Mouse (Mus musculus) liver, embryonic 15.5 days (tissue): ENCODE data around the gene Fnbp1. TPM values are rescaled to one million over a fixed set of nuclear protein-coding genes. Genes with fewer than 3 reads are reported as not detected.

Experiments
- ATAC-seq: fragments of 200-750 bp; cut with Nextera tagmentation; 2 replicates; pipeline ENCODE4 v1.8.0; 2017; ENCODE audit warnings: moderate number of reproducible peaks, mild to moderate bottlenecking, moderate library complexity; ENCODE audit not compliant: insufficient read depth
- H3K27ac ChIP-seq: fragments of 300-500 bp; sonication (generic); replicated peaks from 2 replicates; pipeline ENCODE4 v1.5.1; 2015; ENCODE audit warnings: mild to moderate bottlenecking, inconsistent platforms
- H3K27me3 ChIP-seq: fragments of 300-500 bp; sonication (generic); 2 replicates; pipeline ENCODE4 v1.6.1; 2015; ENCODE audit warnings: mild to moderate bottlenecking, inconsistent platforms
- H3K36me3 ChIP-seq: fragments of 300-500 bp; sonication (generic); replicated peaks from 2 replicates; pipeline ENCODE4 v1.6.1; 2015; ENCODE audit warnings: moderate library complexity, mild to moderate bottlenecking, inconsistent platforms
- H3K4me1 ChIP-seq: fragments of 300-500 bp; sonication (generic); replicated peaks from 2 replicates; pipeline ENCODE4 v1.6.1; 2015; ENCODE audit warnings: inconsistent platforms
- H3K4me2 ChIP-seq: fragments of 300-500 bp; sonication (generic); 2 replicates; pipeline ENCODE4 v1.6.1; 2015; ENCODE audit warnings: moderate library complexity, mild to moderate bottlenecking, inconsistent platforms
- H3K4me3 ChIP-seq: fragments of 300-500 bp; sonication (generic); replicated peaks from 2 replicates; pipeline ENCODE4 v1.5.1; 2015; ENCODE audit warnings: mild to moderate bottlenecking, inconsistent platforms
- H3K9ac ChIP-seq: fragments of 300-500 bp; sonication (generic); 2 replicates; pipeline ENCODE4 v1.6.1; 2015; ENCODE audit warnings: moderate library complexity, mild to moderate bottlenecking, inconsistent platforms
- H3K9me3 ChIP-seq: fragments of 300-500 bp; sonication (generic); replicated peaks from 2 replicates; pipeline ENCODE4 v1.6.1; 2016; ENCODE audit warnings: inconsistent platforms
- WGBS: fragments of 180-500 bp; shearing (Covaris S2); methylation state at CpG from one replicate; pipeline ENCODE4 v1.1.7; 2015; ENCODE audit warnings: mixed read lengths; ENCODE audit not compliant: insufficient replicate concordance; 5-methylcytosine and 5-hydroxymethylcytosine counted together
- polyA plus RNA-seq: library from polyadenylated mRNA; unstranded; fragments of >200 nt; fragmentation: Nextera tagmentation; extraction: Ambion mirVana; gene quantifications from 2 replicates; pipeline ENCODE4 v1.2.1, GENCODE M21; 2015

Fnbp1 gene
- polyA plus RNA-seq, 1 experiment from 2014 or later, result 5.1 TPM

- H3K4me2 ChIP-seq, result no peak overlapping the region
- H3K9me3 ChIP-seq, result no peaks in the 10 kb centered on the region
- ATAC-seq, result no peak
- H3K9ac ChIP-seq, result no peak overlapping the region
- H3K27me3 ChIP-seq, result no peaks in the 10 kb centered on the region
- peak overlapping the region; percentile 24; the same call in 1 of the 2 replicates for H3K27ac ChIP-seq
- H3K4me3 ChIP-seq, result no peak overlapping the region
- WGBS, result 26% methylated on average over 2 of the region's 2 CpGs
- H3K4me1 ChIP-seq, result peaks cover 29% of the 10 kb centered on the region
- H3K36me3 ChIP-seq, result no peaks in the 10 kb centered on the region
Measured at GRCm38 (mm10) chr2:31124694-31125093, 17.1 kb downstream of the Fnbp1 start.

DNA sequence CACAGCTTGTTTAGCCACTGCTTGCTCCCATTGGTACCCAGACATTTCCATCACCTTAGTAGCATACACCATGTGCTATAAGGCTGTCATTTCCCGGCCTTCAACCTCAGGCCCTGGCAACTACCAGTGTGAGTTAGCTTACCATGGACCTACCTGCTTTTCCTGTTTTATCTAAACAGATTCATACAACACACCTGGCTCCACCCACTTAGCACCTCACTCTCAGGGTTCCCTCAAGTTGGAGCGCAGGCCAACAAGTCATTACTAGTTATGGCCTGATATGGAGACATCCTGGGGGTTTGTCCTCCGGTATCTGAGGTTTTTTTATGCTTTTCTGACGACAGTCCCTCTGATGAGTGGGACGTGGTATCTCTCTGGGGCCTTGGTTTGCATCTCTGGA is 18.3 kb downstream of the Fnbp1 start:
- no peak overlapping the region for H3K27ac ChIP-seq
- H3K4me1 ChIP-seq, result peaks cover 29% of the 10 kb centered on the region

DNA sequence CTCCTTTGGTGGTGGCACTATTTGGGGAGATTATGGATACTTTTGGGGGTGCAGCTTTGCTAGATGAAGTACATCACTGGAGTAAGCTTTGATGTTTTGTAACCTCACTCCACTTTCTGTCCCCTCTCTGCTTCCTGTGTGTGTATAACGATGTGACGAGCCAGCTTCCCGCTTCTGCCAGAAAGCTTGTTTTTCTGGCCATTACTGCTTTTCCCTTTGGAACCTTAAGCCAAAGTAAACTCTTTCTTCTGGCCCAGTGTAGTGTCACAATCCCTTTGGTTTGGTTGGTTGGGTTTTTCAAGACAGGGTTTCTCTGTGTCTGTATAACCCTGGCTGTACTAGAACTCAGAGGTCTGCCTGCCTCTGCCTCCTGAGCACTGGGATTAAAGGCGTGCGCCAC is 19.0 kb downstream of the Fnbp1 start:
- no peak overlapping the region for H3K9ac ChIP-seq
- H3K9me3 ChIP-seq, result no peaks in the 10 kb centered on the region
- no peak overlapping the region for H3K4me3 ChIP-seq
- no peak for ATAC-seq
- no peaks in the 10 kb centered on the region for H3K27me3 ChIP-seq
- H3K27ac ChIP-seq, result no peak overlapping the region
- no peaks in the 10 kb centered on the region for H3K36me3 ChIP-seq
- H3K4me1 ChIP-seq, result peaks cover 23% of the 10 kb centered on the region
- no peak overlapping the region for H3K4me2 ChIP-seq
- 85% methylated on average over 5 of the region's 5 CpGs for WGBS

More for the DNA sequence above, 18.3 kb downstream of the Fnbp1 start:
- Histone ChIP-seq H3K9ac (no peak overlapping the region), H3K4me2 (no peak overlapping the region), H3K9me3 (no peaks in the 10 kb centered on the region), H3K36me3 (no peaks in the 10 kb centered on the region), H3K27me3 (no peaks in the 10 kb centered on the region), H3K4me3 (no peak overlapping the region)
- 63% methylated on average over 5 of the region's 5 CpGs for WGBS
- no peak for ATAC-seq

GRCm38 (mm10) chr2:31121131-31121693 is 20.6 kb downstream of the Fnbp1 start:
- Histone ChIP-seq H3K27ac (no peak overlapping the region), H3K4me3 (no peak overlapping the region), H3K27me3 (no peaks in the 10 kb centered on the region), H3K9me3 (no peaks in the 10 kb centered on the region), H3K4me2 (no peak overlapping the region), H3K4me1 (peaks cover 30% of the 10 kb centered on the region), H3K36me3 (no peaks in the 10 kb centered on the region), H3K9ac (no peak overlapping the region)
- WGBS, result 71% methylated on average over 7 of the region's 7 CpGs
- no peak for ATAC-seq

DNA sequence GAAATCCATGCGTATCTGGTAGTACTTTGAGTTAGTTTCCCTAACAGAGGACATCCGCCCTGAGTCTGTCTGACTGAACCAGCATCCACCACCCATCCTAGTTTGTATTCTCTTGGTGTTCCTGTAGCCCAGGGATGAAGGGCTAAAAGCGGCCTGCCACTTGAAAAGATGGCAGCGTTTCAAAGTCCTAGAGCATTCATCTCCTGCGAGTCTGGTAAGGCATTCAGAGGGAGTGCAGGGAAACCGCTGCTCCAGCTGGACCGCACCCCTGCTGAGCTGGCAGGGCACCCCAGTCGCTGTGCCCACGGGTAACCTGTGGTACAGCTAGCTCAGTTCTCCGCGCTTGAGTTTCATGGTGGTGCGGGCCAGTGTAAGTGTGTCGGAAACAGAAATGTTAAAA is 22.0 kb downstream of the Fnbp1 start:
- peaks cover 36% of the 10 kb centered on the region for H3K4me1 ChIP-seq
- no peaks in the 10 kb centered on the region for H3K36me3 ChIP-seq
- no peak overlapping the region for H3K27ac ChIP-seq
- H3K27me3 ChIP-seq, result no peaks in the 10 kb centered on the region
- WGBS, result 74% methylated on average over 13 of the region's 13 CpGs
- H3K9me3 ChIP-seq, result no peaks in the 10 kb centered on the region
- no peak overlapping the region for H3K4me3 ChIP-seq
- ATAC-seq, result no peak
- H3K4me2 ChIP-seq, result no peak overlapping the region
- no peak overlapping the region for H3K9ac ChIP-seq

DNA sequence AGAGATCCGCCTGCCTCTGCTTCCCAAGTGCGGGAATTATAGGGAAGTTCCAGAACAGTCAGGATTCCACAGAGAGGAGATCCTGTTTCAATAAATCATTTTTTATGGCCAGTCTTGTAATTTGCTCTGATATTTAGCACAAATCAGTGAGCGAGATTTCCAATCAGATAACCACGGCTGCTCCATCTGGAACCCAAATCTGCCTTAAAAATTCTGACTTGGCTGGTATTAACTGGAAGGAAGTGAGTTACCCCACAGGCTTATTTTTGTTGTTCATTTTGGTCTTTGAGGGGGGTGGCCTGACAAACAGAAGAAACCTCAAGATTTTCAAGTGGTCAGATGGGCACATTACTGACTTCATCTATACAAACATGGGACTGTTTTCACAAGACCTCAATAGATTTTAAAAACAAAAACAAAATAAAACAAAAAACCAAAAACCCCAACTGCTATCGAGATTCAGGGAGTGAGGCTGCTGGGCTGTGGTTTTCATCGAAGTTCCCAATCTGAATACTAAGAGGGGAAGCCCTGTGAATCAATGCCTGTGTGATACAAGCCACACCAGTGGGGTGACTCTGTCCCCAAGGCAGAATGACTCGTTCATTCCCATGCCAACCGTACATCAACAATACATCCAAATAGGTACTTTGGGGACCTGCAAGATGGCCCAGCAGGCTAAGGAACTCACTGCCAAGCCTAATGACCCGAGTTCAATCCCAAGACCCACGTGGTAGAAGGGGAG is 23.0 kb downstream of the Fnbp1 start:
- Histone ChIP-seq H3K4me1 (peaks cover 39% of the 10 kb centered on the region), H3K27me3 (no peaks in the 10 kb centered on the region), H3K9me3 (no peaks in the 10 kb centered on the region), H3K4me3 (no peak overlapping the region), H3K4me2 (no peak overlapping the region), H3K27ac (no peak overlapping the region), H3K9ac (no peak overlapping the region), H3K36me3 (no peaks in the 10 kb centered on the region)
- WGBS, result 53% methylated on average over 10 of the region's 10 CpGs
- no peak for ATAC-seq

DNA sequence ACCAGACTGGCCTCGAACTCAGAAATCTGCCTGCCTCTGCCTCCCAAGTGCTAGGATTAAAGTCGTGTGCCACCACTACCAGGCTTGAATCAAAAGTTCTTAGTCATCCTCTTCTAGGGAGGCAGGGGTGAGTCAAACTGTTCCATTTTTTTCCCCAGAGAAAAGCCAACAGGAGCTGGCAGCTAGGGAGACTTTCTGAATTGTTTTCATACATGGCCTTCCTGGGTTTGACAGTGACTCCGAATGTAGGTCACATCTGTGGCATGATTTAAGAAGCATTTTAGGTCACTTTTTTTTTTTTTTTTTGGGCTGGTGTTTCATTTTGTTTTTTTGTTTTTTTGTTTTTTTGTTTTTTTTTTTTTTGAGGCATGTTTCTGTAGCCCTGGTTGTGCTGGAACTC is 23.6 kb downstream of the Fnbp1 start:
- ATAC-seq, result no peak
- Histone ChIP-seq H3K36me3 (no peaks in the 10 kb centered on the region), H3K9me3 (no peaks in the 10 kb centered on the region), H3K27me3 (no peaks in the 10 kb centered on the region), H3K4me2 (no peak overlapping the region), H3K4me3 (no peak overlapping the region), H3K9ac (no peak overlapping the region), H3K27ac (no peak overlapping the region), H3K4me1 (peaks cover 39% of the 10 kb centered on the region)
- WGBS, result 61% methylated on average over 3 of the region's 3 CpGs

GRCm38 (mm10) chr2:31115943-31116731 is 25.7 kb downstream of the Fnbp1 start:
- H3K9ac ChIP-seq, result no peak overlapping the region
- H3K36me3 ChIP-seq, result no peaks in the 10 kb centered on the region
- H3K4me1 ChIP-seq, result peaks cover 39% of the 10 kb centered on the region
- H3K4me3 ChIP-seq, result no peak overlapping the region
- WGBS, result 26% methylated on average over 10 of the region's 10 CpGs
- no peak overlapping the region for H3K27ac ChIP-seq
- H3K27me3 ChIP-seq, result no peaks in the 10 kb centered on the region
- no peaks in the 10 kb centered on the region for H3K9me3 ChIP-seq
- no peak overlapping the region for H3K4me2 ChIP-seq
- ATAC-seq, result no peak

- no peaks in the 10 kb centered on the region for H3K9me3 ChIP-seq
- H3K4me3 ChIP-seq, result no peak overlapping the region
- peak; percentile 72 for ATAC-seq
- H3K9ac ChIP-seq, result no peak overlapping the region; the same call in 1 of the 2 replicates
- no peaks in the 10 kb centered on the region for H3K27me3 ChIP-seq
- peak overlapping the region; percentile 33 for H3K4me2 ChIP-seq
- peak overlapping the region; percentile 59 for H3K27ac ChIP-seq
- H3K36me3 ChIP-seq, result no peaks in the 10 kb centered on the region
- 7% methylated on average over 10 of the region's 10 CpGs for WGBS
- peaks cover 41% of the 10 kb centered on the region for H3K4me1 ChIP-seq
Measured at GRCm38 (mm10) chr2:31115091-31115942, 26.5 kb downstream of the Fnbp1 start.

DNA sequence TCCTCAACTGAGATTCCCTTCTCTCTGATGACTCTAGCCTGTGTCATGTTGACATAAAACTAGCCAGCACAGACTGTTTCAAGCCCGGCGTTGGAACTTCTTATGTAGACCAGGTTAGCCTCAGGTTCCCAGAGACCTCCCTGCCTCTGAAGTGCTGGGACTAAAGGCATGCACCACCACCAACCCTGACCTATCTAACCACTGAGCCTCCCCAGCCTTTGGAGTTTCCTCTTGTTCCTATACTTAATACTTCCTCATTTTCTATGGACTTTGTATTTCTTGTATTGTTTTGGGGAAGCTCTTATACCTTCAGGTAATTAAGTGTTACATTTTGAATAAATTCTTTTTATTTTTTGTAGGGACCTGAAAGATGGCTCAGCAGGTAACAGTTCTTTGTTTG is 27.6 kb downstream of the Fnbp1 start:
- Histone ChIP-seq H3K27ac (no peak overlapping the region), H3K9ac (no peak overlapping the region), H3K27me3 (no peaks in the 10 kb centered on the region), H3K4me2 (no peak overlapping the region), H3K4me1 (peaks cover 52% of the 10 kb centered on the region), H3K4me3 (no peak overlapping the region), H3K36me3 (no peaks in the 10 kb centered on the region), H3K9me3 (no peaks in the 10 kb centered on the region)
- 57% methylated on average over 2 of the region's 2 CpGs for WGBS
- no peak for ATAC-seq
